Mouse (Mus musculus) G1E (cell line): ENCODE data around the gene Dbp.

Source experiments
- CTCF ChIP-seq: IDR thresholded peaks from 2 replicates; pipeline ENCODE4 v1.5.1; 2012; ENCODE audit warnings: low read depth, low read length, inconsistent platforms, mixed read lengths
- GATA1 ChIP-seq: IDR thresholded peaks from 2 replicates; pipeline ENCODE4 v1.6.1; 2012; ENCODE audit warnings: borderline replicate concordance, low read length, inconsistent platforms, mixed read lengths

- TF ChIP-seq GATA1 (no peak), CTCF (no peak)
Observed at GRCm38 (mm10) chr7:45697894-45698293, 7.0 kb upstream of the Dbp start.
